Mouse (Mus musculus) kidney, adult 18-20 months (tissue): Measurements from ENCODE around the gene Tube1.

Source experiments
- DNase-seq: peaks from one replicate; pipeline ENCODE4 v3.0.0; 2021

The Tube1 gene

DNA sequence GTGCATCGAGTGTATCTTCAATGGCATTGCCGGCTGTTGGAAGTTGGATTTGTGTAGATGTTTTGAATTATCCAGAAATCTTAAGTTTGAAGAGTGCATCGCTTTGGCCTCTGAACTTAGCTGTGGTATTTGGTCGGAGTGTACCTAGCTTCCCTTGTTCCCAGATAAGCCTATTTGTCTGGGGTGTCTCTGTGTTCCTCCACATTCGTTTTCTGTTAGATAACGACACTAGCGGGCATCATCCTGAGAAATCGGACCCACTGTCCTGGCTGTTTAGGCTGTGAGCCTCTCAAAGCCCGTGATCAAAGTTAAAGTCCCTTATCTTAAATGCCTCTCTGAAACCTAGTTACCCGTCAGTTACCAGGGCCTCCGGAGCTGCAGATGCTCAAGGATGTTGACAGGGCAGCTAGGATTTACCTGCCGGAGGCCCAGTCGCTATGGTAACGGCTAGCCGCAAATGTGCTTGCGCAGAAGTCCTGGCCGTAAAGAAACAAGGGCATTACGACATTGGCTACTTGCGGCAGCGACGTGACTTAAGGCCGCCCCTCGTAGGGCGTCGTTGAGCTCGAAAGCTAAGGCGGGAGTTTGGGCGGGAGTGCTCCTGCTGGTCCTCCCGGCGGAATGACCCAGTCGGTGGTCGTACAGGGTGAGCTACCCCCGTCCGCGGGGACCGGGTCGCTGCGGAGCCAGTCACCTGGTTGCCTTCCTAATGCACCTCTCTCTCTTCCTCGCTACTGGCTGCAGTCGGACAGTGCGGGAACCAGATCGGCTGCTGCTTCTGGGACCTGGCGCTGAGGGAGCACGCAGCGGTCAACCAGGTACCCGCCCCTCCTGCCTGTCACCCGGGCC lies at the start of gene Tube1, which contains the start of gene Fam229b:
Tube1 (plus strand) TSS at position 515 of the 849 bp plus-strand sequence.
Fam229b (minus strand) TSS at position 453 of the 849 bp plus-strand sequence.
- peak; percentile 89 for DNase-seq

DNA sequence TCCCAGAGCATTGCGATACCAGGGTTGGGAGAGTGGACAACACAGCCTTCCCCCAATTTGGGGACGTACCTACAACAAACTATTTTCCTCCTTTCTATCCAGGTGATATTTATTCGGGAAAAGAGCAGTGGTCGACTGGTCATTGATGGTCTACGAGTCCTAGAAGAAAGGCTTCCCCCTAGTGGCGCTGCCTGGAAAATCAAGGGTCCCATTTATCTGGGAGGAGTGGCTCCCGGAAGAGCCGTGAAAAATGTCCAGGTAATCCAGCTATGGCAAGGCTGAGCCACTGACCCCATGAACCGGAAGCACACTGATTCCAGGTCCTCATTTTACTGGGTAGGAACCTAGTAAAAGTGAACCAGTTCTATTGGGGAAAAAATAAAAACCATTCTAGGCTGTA lies 36.8 kb upstream of the Tube1 start:
- peak; percentile 30 for DNase-seq

- DNase-seq: no peak
Measured at GRCm38 (mm10) chr10:39098746-39099145, 35.0 kb upstream of the Tube1 start.

GRCm38 (mm10) chr10:39104803-39105449 lies 28.9 kb upstream of the Tube1 start:
- DNase-seq: no peak

GRCm38 (mm10) chr10:39106413-39106812 lies 27.4 kb upstream of the Tube1 start:
- no peak for DNase-seq

DNA sequence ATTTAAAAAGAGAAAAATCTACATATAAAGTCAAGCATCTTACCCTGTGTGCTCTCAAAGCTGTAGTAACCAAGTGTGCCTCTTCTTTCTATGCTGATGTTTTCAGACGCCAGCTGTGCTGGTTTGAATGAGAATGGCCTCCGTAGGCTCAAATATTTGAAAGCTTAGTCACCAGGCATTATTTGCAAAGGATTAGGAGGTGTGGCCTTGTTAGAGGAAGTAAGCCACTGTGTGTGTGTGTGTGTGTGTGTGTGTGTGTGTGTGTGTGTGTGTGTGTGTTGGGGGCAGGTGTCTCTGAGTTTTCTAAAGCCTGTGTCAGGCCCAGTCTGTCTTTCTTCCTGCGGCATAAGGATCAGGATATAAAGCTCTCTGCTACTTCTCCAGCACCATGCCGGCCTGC lies 26.8 kb upstream of the Tube1 start:
- DNase-seq: no peak

- DNase-seq: no peak
Measured at GRCm38 (mm10) chr10:39108837-39109488, 24.8 kb upstream of the Tube1 start.

- no peak for DNase-seq
Measured at GRCm38 (mm10) chr10:39109489-39109874, 24.3 kb upstream of the Tube1 start.

- no peak for DNase-seq
Measured at GRCm38 (mm10) chr10:39121412-39121811, 12.4 kb upstream of the Tube1 start.

DNA sequence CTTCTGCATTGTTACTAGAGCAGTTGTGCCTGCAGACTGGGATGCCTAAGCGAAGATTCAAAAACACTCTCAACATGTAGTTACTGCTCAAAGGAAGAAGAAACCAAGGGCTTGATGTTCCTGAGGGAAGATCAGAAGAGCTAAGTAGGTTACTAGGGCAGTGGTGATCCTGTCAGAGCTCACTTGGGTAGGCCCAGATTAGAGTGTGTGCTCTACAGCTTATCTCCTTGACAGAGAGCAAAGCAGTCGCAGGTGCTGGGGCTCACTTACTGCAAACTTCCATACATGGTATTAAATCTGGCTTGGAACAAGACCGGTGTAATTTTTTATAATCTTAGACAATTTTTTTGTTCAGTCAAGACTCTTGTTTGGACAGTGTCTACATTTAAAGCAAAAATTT lies 4.0 kb downstream of the Tube1 start:
- no peak for DNase-seq

GRCm38 (mm10) chr10:39138761-39139160 lies 5.0 kb downstream of the Tube1 start:
- DNase-seq: no peak

- DNase-seq: no peak
Measured at GRCm38 (mm10) chr10:39140843-39141242, 7.1 kb downstream of the Tube1 start.

DNA sequence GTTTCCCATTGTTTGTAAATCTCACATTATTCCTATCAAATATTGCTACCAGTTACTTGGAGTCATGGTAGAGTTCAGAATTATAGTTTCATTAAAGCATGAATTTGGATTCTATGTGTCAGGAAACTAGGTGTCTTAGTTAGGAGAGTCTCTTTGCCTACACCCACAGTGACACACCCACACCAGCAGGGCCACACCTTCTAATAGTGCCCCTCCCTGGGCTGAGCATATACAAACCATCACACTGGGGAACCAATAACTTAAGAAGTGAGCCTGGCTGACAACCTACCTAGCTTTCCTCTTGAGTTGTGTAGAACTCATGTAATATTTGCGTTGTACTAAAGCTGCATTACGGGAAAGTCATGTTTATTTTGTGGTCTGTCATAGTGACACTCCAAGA lies 7.6 kb downstream of the Tube1 start:
- no peak for DNase-seq

DNA sequence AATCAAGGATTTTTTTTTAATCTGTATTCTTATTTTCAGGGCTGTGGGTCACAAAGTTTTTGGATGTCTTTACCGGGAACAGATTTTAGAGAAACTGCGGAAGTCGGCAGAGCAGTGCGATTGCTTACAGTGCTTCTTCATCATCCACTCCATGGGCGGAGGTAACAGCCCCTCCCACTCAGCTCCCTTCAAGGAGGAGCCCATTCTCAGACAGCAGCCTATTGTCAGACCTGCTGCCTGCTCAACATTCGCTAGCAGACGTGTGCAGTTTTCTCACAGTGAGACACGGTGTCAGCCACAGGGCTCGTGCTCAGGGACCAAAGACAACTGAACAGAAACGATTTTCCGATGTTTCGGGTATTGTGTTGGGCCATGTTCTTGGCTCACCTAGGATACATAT lies 8.4 kb downstream of the Tube1 start:
- no peak for DNase-seq

DNA sequence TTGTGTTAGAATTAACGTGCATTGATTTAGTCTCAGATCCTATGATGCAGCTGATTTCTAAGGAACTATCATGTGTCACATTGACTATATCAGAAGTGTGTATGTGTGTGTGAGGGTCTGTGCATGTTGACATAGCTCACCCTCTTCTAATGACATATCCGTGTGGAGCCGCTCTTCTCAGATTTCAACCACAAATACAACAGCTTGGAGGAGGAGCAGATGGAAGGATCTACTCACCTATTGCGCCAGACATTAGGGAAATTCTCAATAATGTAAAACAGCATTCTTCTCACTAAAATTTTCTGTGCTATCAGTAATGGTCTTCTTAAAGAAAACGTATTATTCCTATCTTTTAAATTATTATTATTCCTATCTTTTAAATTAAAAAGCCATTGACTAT lies 22.9 kb downstream of the Tube1 start:
- no peak for DNase-seq

DNA sequence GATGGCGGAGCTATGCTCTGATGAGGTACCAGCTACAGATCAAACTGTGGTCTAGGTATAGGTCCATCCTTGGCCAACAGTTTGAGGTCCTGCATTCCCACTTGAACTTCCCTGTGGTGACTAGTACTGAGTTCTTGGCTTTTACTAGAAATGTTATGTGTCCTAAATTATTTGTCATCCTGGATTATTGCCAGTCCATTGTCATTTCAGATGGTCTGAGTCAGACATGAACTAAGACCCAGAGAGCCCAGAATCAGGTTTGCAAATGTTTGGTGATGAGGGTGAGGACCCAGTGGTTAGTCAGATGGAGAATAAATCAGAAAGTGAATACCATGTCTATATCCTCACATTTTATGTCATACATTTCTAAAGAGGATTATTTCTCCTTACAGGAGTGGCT lies 23.5 kb downstream of the Tube1 start:
- DNase-seq: no peak

- DNase-seq: no peak
Measured at GRCm38 (mm10) chr10:39158306-39158705, 24.5 kb downstream of the Tube1 start.

DNA sequence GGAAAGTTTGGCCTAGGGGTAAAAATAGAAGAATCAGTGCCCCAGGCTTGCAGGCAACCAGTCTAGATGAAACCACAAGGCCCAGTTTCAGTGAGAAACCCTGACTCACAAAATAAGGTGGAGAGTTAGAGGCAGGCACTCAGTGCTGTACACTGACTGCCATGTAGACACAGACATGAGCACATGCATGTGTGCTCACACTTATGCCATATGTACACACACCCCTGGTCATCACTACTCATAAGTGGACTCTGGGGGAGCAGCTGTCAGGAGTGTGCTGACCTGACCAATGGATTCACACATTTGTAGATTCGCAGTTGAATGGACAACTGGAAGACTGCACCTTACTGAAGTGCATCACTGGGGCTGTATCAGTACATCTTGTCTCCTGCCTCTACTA lies 27.6 kb downstream of the Tube1 start:
- no peak for DNase-seq

DNA sequence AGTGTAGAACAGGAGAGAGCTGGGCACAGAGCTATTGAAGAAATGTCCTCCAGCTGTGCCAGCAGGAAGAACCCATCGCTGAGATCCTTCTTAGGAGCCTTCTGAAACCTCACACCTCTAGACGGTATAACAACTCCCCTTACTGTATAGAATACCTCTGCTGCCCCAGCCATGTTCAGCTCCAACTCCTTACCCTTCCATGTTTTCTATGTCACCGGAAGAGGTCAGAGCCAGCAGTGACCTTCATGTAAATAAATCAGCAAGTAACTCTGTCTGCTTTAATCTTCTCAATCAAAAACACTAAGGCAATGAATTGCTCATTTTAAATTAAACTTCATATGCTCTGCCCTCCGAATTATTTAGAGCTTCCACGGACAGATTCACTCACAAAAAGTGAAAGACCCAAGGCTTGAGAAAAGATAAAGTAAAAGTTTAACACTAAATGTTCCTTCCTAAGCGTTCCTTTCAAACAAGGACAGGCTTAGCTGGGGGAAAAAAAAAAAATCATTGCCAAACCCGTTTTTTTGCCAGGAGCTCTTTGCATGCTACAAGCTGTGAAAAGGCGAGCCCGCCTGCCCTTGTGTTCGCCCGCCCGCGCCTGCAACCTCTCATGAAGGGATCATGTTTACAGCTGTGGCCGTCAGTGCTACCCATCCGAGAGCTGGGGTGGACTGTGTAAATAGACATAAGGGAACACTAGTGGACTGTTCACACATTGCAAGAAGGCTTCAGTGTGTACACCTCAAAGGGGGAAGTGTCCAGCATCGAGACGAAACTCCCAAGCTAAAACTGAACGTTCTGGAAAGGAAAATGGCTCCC lies 29.1 kb downstream of the Tube1 start:
- DNase-seq: peak; percentile 16

DNA sequence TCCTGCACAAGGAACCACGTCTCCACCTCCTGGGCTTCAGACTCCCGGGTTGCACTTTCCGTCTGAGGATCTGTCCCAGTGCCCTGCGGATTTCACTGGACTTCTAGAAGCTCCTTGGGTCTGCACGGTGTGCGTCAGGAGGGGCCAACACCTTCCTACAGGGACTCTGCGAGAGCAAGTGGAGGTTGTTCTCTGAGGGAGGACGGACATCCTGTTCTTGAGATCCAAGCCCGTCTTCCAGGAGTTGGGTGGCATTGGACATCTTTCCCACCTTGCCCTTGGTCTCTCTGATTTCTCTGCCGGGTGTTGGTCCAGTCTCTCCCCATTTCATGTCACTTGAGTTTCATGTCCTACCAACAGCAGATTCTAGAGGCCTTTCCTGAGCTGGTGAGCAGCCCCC lies 29.9 kb downstream of the Tube1 start, which contains the start of gene Ccn6:
Ccn6 (minus strand) TSS at position 101 of the 400 bp plus-strand sequence.
- DNase-seq: no peak

GRCm38 (mm10) chr10:39165632-39166115 lies 31.9 kb downstream of the Tube1 start:
- no peak for DNase-seq

DNA sequence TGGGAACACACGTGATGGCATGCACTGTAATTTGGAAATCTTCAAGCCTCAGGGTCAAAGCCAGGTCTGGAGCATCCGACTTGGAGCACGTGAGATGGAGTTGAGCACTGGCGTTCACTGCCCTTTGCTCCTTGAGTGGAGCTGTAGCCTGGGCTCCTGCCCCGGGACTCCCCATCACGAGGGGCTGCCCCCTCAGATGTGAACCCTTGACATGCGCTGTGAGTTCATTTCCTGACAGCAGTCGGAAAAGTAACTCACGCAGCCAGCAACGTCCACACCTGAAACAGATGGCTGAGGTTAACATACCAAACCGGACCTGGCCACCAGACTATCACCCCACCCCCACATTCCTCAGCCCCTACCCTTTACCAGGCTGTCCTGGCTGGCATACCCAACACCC lies 33.8 kb downstream of the Tube1 start:
- no peak for DNase-seq

DNA sequence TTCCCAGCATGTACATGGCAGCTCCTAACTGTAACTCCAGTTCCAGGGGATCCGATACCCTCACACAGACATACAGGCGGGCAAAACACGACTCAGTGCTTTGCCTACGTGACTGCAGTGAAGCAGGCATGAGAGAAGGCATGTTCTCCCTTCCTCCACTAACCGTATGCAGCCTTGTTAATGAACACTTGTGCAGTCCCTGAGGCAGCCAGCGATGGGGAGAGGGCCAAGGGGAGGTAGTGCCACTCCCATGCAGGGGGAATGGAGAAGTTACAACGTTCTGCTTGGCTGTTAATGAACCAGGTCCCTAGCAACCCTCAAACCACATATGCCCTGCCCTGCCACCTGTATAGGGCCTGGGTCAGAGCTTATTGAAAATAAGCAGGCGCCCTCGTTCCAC lies 35.9 kb downstream of the Tube1 start:
- DNase-seq: peak; percentile 4
